Mouse (Mus musculus): Measurements from ENCODE around the gene Rpl41. TPM values are rescaled to one million over a fixed set of nuclear protein-coding genes. Genes with fewer than 3 reads are reported as not detected.
"Not testable (repeated sequence)": the region's sequence is repeated elsewhere in the genome, so short reads cannot be mapped to it uniquely, and the experiment has no call there.

Gene Rpl41
- total RNA-seq, 2 experiments from 2014 or later: 1,645 to 1,937 TPM

DNA sequence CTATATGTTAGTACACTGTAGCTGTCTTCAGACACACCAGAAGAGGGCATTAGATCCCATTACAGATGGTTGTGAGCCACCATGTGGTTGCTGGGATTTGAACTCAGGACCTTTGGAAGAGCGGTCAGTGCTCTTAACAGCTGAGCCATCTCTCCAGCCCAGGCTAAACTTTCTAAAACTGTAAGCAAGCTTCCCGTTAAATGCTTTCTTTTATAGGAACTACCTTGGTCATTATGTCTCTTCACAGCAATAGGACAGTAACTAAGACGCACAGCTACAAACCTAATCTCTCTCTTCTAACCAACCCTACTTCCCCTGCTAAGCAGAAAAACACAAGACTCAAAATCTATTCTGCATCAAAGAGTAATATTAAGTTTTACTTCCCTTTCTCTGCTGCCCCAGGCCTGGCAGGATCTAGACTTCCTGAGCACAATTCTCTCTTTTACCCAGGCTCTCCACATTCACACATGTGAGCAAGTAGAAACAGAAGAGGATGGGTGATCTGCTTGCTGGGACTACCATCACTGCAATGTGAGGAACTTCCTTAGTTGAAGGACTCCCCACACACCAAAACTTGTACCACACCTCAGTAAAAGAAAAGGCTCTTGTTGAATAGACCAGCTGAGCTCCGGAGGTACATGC is 13.4 kb downstream of the Rpl41 start:
- intact Hi-C loops (cut with DNase I): loop anchor here (1.0 to 5.0 kb wide), 3 partner anchors 15 to 128 kb away; no protein-coding TSS in a partner anchor
- DNase-seq: no peak

DNA sequence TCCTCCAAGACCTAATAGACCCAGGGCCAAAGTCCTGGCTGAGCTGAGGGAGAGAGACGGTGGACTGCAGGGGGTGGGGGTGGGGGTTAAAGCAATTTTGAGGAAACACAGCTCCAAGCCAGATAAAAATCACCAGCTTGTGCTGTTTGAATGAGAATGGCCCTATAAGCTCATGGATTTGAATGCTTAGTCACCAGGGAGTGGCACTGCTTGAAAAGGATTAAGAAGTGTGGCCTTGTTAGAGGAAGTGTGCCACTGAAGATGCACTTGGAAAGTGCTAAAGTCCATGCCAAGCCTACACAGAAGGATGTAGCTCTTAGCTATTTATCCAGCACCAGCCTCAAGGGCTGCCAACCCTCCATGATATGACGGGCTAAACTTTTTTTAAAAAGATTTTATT is 13.9 kb downstream of the Rpl41 start:
- intact Hi-C loops (cut with DNase I): loop anchor here (2.0 to 5.0 kb wide), 2 partner anchors 14 to 128 kb away; no protein-coding TSS in a partner anchor

DNA sequence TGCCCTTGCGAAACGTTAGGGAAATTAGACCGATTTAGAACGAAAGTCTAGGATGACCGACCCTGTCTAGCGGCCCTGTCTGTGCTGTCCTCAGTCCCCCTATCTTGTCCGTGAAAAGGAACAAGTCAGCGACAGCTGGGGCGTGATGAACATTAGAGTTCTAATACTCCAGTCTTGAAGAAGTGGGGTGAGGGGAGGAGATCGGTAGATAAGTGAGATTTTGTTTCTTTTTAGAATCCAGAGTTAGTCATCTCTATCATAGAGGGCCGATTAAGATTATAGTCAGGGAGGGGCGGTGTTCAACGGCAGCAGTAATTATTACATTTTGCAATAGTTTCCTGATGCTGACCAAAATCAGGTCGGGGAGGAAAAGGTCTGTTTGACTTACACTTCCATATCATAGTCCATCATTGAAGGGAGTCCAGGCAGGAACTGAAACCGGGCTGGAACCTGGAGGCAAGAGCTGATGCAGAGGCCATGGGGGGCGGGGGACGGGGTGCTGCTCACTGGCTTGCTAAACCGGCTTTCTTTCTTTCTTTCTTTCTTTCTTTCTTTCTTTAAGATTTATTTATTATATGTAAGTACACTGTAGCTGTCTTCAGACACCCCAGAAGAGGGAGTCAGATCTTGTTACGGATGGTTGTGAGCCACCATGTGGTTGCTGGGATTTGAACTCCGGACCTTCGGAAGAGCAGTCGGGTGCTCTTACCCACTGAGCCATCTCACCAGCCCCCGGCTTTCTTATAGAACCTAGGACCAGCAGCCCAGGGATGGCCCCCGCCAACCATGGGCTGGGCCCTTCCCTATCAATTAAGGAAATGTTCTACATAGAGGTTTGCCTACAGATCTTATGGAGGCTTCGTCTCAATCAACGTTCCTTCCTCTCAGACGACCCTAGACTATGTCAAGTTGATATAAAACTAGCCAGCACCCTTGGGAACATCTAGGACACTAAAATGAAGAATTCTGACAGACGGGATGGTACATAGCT is 22.4 kb downstream of the Rpl41 start:
- intact Hi-C loops (cut with DNase I): no loop called here
- no peak for DNase-seq

More for the DNA sequence above, 13.9 kb downstream of the Rpl41 start:
- no peak for DNase-seq

DNA sequence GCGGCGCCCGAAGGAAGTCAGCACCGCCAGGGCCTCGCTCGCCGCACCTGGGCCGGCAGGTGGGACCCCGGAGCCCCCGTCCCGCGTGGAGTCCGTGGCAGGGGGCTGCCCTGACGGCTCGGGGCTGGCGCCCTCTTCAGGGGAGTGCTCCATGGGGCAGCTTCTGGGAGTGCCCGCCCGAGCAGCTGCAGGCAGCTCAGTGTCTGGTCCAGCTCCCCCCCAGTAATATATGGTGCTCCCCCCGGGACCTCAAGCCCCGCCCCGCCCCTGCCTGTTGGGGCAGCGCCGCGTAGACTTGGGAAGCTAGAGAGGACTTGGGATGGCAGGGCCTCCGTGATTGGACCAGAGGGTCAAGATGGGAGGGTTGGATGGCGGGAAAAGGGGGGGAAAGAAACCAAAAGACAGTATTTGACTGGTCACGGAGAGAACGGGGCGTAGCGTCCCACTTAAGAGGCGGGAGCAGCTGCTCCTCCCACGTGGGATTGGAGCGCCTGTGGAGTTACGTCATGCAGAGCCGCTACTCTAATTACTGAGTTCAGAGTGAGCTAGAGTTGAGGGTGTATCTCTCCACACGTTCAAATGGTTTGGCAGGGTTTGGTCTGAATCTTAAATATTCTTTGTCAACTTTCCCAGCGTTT is 23.3 kb downstream of the Rpl41 start, which contains the start of gene Esyt1:
Gene Esyt1 (minus strand): TSS at position 201 of the 638 bp plus-strand sequence.
- intact Hi-C loops (cut with DNase I): no loop called here

DNA sequence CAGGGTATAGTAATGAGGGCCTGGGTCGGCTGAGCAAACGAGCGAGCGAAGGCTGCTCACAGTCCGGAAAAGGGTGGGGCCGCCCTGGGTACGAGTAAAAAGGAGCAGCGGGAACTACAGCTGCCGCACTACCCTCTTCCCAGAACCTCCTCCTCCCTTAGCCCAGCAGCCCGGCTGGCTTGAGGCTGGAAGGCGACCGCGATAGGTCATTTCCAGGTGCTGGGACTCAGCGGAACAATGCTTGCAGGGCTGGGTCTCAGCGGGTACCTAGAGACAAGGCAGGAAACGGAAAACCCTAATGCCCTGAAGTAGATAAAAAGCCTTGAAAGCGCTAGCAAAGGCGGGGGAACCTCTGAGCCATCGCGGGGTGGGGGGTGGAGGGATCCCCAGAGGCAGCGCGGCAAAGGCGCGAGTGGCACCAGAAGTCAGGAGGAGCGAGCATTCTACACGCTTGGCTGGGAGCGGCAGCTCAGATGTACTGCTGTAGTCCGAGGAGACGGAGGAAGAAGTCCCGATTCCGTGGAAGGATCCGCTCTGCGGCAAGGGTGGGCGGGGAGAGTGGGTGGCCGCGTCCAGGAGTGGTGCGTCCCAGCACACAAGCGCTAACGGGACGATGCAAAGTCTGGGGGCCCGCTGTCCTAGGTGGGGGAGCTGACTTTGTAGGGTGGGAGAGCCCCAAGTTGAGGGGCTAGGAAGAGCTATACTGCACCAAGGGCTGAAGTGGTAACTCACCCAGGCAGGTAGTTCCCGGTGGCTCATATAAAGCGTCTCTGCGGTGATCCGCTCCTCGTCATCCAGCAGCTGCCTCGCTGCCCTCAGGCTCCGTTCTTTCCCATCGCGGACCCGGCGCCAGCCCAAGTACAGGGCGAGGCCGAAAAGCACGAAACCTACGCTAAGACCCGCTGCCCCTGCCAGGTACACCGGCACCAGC is 24.1 kb downstream of the Rpl41 start:
- intact Hi-C loops (cut with DNase I): no loop called here
- DNase-seq: peak; percentile 52 to 59

More for the DNA sequence above, 23.3 kb downstream of the Rpl41 start, which contains the start of gene Esyt1:
- DNase-seq: peak; percentile 91

DNA sequence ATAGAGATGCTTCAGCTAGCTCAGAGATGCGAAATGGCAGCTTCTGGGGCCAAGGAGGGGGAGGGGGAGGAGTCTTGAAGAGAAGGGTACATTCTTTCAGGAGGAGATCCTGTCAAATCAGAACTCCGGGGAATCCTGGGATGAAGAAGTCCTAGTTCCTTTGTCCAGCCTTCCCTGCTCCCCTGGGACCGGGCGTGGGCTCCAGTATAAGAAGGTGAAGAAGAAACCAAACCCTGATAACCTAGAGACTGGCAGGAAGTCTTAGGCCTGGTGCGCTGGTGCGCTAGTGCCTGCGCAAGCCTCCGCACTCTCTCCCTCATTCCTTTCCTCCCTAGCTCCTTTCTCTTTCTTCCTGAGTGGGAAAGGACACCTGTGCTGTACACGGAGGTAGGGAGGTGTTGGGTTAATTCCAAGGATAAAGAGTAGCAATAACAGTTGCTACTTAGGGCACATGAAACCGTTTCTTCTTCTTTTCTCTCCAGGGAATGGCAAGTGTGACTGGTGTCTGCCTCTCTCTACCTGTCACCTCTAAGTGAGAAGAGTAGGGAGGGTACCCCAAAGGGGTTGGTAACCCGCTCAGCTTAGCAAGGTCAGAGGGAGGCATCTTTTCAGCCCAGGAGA is 24.9 kb downstream of the Rpl41 start:
- no peak for DNase-seq

DNA sequence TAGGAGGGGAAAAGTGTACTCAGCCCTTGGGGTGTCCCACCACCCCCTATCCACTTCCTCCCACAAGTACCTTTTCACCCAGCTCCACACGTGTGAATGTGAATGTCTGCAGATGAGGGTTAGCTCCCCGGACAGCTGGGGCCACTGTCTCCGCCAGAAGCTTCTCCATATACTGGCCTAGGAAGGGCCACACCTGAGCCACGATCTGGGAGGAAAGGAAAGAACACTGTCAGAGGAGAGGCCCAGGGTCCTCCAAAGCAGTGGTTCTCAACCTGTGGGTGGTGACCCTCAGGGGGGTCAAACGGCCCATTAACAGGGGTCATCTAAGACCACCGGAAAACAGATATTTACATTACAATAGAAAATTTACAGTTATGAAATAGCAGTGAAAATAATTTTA is 26.8 kb downstream of the Rpl41 start:
- intact Hi-C loops (cut with DNase I): no loop called here
- DNase-seq: no peak

More for the DNA sequence above, 24.9 kb downstream of the Rpl41 start:
- intact Hi-C loops (cut with DNase I): no loop called here

DNA sequence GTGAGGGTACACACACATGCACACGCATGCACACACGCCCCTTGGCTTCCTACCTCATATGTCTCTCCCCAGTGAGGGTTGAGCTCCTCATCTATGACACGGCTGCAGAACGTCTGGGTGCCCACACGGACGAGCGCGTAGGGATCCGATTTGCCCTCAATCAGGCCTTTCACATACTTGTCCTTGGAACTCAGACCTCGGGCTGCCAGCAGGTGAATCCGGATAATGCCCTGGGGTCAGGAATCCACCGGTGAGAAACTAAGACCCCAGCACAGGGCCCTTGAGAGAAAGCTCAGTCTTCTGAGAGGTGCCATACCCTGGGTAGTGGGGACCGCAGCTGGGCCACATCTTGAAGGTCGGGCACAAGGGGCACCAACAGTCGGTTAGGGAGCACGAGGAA is 28.5 kb downstream of the Rpl41 start:
- DNase-seq: no peak
- intact Hi-C loops (cut with DNase I): loop anchor here (2.0 kb wide), 1 partner anchor 14 kb away; no protein-coding TSS in a partner anchor

DNA sequence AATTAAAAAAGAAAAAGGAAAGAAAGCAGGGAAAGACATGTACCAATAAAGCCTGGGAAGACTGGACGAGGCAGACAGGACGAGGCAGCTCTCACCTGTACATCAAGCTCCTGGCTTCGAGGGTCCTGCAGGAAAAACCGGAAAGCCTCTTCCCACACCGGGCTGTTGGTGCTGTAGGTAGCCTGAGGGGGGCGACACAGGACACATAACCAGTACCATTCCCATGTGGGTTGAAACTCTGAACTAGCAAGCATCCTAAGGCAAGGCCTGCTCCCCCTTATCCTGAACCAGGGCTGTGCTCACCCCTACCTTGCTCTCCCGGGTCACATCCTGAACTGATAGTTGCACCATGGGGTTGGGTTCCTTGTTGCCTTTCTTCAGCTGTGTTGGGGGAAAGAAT is 30.3 kb downstream of the Rpl41 start:
- intact Hi-C loops (cut with DNase I): no loop called here
- peak; percentile 63 to 65 for DNase-seq

DNA sequence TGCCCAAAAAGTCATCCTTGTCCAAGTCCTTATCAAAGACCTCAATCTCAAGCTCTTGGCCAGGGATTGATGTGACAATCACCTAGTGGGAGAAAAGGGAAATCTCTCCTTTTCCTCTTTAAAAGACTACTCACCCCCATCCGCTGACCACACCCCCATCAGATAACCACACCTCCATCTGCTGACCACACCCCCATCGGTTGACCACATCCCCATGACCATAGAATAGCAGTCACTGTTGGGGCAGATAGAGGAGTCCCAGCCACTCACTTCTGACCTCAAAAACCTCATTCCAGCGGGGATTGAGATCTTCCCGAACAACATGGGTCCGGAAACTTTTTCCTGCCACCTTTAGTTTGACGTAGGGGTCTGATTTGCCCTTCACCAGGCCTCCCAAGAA is 32.4 kb downstream of the Rpl41 start:
- no peak for DNase-seq
- intact Hi-C loops (cut with DNase I): no loop called here

DNA sequence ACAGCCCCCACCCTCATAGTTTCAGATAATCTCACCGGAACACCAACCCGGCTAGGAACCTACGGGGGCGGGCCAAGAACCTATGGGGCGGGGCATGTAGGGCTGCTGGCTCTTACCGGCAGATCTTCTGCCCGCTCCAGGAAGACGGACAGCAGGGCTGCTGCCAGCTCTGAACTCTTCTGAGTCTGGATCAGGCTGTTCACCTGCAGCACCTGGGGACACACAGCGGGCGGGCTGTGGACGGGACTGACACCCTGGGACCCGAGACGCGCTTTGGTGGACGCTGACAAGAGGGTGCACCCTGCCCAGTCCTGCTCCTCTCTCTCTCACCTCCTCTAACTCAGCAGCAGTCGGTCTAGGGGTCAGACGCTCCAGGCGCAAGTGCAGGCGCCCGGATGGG is 33.1 kb downstream of the Rpl41 start:
- intact Hi-C loops (cut with DNase I): no loop called here
- DNase-seq: no peak

DNA sequence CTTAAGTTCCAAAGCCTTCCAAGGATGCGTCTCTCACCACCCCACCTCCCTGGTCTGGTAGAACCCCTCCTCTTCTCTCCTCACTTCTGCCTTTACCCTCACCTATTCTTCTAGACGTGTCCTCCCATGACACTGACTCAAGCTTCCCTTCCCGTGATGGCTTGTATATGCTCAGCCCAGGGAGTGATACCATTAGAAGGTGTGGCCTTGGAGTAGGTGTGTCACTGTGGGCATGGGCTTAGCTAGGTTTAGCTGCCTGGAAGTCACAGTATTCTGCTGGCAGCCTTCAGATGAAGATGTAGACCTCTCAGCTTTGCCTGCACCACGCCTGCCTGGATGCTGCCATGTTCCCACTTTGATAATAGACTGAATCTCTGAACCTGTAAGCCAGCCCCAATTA is 34.1 kb downstream of the Rpl41 start:
- intact Hi-C loops (cut with DNase I): no loop called here
- DNase-seq: no peak

DNA sequence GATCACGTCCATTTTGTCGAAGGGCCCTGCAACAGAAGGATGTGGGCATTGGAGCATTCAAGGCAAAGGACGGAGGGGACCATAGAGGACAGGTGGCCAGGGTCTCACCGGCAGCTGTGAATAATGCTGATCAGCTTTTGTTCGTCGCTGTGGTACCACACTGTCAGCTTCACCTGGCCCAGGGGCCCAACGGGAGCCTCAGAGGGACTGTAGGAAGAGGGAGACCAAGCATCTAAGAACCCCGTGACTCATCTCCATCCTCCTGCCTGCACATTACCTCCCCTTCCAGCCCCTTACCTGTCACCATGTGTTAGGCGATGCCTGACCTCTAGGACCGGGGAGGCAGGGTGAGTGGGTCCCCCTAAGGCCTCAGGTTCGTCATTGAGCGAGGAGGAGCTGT is 37.3 kb downstream of the Rpl41 start:
- intact Hi-C loops (cut with DNase I): no loop called here
- DNase-seq: no peak

DNA sequence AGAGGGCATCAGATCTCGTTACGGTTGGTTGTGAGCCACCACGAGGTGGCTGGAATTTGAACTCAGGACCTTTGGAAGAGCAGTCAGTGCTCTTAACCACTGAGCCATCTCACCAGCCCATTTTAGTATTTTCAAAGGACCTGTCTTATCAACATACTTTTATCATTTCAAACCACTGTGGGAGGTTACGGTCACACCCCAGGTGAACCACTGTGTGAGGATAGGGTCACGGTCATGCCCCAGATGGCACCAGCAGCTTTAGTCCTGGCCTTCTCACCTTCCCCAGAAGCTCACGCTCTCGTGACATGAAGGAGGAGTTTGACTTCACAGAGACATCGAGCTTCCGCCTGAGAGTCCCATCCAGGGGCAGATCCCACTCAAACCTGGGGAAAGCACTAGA is 37.9 kb downstream of the Rpl41 start:
- no peak for DNase-seq
- intact Hi-C loops (cut with DNase I): no loop called here

DNA sequence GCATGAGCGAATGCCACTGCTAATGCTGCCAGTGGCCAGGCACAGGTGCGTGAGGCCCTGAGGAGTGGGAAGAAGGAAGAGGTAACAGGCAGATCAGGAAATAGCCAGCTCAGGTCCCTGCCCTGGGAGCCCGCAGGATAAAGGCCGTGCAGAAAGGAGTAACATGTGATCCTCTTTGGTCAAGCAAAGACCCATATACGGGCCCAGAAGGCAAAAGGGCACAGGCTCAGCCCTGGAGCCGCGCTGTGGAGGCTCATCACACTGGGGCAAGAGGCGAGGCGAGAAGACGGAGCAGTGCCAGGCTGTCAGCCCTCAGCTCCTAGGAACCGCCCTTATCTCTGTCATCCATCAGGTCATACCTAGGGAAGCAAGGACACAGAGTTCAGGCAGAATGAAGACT is 38.8 kb downstream of the Rpl41 start:
- intact Hi-C loops (cut with DNase I): no loop called here
- DNase-seq: no peak

DNA sequence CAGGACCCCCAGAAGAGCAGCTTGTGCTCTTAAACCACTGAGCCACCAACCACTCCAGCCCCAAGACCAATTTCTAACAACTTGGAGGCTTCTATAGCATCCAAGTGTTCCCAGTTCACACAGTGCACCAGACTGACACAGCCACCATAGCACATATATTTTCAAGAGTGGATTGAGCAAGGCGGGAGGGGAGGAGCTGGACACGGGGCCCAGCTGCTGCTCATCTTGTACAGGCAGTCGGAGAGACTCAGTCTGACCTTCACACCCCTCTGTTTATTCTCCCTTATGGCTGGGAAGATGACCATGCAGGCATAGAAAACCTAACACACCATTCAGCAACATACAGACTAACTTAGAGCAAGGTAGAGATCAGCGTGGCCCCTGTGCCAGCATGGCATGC is 39.3 kb downstream of the Rpl41 start:
- intact Hi-C loops (cut with DNase I): no loop called here
- no peak for DNase-seq

DNA sequence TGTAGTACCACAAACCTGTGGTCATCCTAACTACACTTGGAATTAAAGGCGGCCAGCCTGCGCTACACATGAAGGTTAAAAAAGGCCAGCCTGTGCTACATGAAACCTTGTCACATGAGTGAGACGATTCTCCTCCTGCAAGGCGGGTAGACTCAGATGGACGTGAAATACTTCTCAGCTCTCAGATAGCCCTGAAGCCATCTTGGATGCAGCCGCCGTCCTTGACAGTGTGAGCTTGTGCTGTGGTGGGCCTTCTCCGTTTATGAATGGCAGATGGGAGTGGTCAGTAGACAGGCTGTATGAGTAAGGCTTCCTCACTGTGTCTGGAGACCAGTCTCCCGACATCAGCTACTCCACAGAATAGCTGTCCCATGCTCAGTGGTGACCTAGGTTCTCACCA is 39.9 kb downstream of the Rpl41 start:
- intact Hi-C loops (cut with DNase I): no loop called here

DNA sequence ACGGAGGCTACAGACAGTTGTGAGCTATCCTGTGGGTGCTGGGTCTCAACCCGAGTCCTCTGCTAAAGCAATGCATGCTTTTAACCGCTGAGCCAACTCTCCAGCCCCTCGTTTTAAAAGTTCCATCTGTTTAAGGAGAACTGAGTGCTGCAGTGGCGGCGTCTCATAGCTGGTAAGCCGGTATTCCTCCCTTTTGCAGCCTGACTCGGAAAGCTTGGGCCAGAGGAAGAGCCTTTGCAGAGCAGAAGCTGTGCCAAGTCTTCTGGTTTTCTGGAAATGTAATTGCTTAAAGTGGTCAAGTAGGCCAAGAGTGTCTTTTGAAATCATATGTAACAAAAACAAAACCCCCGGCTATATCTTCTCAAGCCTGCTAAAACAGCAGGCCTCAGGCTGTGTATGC is 40.8 kb downstream of the Rpl41 start:
- intact Hi-C loops (cut with DNase I): no loop called here
- no peak for DNase-seq

More for the DNA sequence above, 39.9 kb downstream of the Rpl41 start:
- DNase-seq: no peak

DNA sequence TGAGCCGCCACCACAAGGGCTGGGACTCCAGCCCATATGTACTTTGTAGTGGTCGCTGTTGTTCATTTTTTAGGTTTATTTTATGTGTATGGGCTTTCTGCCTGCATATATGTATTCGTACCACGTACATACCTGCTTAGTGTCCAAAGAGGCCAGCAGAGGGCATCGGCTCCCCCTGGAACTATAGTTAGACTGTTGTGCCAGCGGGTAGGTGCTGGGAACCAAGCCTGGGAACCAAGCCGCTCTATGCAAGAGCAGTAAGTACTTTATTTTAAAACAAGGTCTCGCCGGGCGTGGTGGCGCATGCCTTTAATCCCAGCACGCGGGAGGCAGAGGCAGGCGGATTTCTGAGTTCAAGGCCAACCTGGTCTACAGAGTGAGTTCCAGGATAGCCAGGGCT is 43.1 kb downstream of the Rpl41 start:
- intact Hi-C loops (cut with DNase I): no loop called here

DNA sequence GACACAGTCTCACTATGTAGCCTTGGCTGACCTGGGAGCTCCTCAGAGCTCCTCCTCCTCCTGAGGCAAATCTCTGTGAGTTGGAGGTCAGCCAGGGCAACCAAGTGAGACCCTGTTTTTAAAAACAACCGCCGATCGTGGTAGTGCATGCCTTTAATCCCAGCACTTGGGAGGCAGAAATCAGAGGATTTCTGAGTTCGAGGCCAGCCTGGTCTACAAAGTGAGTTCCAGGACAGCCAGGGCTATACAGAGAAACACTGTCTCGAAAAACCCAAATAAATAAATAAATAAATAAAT is 43.8 kb downstream of the Rpl41 start:
- DNase-seq; intact Hi-C loops (cut with DNase I): not testable (repeated sequence)

More for the DNA sequence above, 43.1 kb downstream of the Rpl41 start:
- DNase-seq: no peak

Data from heart, postnatal 14 days (tissue).